Mouse (Mus musculus): ENCODE results near the gene Slc38a3. TPM values are rescaled to one million over a fixed set of nuclear protein-coding genes. Genes with fewer than 3 reads are reported as not detected.

The Slc38a3 gene
- polyA plus RNA-seq, 1 experiment = not detected

GRCm38 (mm10) chr9:107643544-107644214 is 25.7 kb downstream of the Slc38a3 start:
- peaks cover 53% of the 10 kb centered on the region for H3K4me1 ChIP-seq
- no peaks in the 10 kb centered on the region for H3K36me3 ChIP-seq (replicated peaks; ENCODE audit: low read length)
- TF ChIP-seq GATA1 (IDR thresholded peaks at IDR 0.05; ENCODE audit: borderline replicate concordance, low read length) (no peak), FLI1 (IDR thresholded peaks at IDR 0.05; ENCODE audit: low read length) (no peak)
- H3K9me3 ChIP-seq = no peaks in the 10 kb centered on the region
- peaks cover 22% of the 10 kb centered on the region for H3K27me3 ChIP-seq (replicated peaks)
- H3K4me3 ChIP-seq (replicated peaks) = peak overlapping the region; percentile 93

DNA sequence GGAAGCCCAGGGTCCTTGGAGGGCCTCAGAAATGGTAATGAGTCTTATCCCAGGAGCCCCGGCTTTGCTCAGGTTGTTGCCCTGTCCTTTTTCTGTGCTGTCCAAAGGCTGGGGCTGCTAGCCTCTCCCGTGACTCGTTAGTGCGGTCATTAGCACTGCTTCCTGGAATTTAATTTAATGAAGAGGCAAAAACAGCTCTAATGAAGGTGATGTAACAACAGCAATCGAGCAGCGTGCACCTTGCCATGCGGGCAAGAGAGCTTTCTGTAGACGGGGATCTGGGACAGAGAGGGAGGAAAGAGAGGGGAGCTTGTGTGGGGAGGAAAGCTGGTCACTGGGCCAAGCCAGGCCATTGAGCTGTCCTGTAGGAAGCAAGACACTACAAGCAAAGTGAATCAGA is 27.7 kb downstream of the Slc38a3 start:
- H3K36me3 ChIP-seq (replicated peaks; ENCODE audit: low read length) = no peaks in the 10 kb centered on the region

DNA sequence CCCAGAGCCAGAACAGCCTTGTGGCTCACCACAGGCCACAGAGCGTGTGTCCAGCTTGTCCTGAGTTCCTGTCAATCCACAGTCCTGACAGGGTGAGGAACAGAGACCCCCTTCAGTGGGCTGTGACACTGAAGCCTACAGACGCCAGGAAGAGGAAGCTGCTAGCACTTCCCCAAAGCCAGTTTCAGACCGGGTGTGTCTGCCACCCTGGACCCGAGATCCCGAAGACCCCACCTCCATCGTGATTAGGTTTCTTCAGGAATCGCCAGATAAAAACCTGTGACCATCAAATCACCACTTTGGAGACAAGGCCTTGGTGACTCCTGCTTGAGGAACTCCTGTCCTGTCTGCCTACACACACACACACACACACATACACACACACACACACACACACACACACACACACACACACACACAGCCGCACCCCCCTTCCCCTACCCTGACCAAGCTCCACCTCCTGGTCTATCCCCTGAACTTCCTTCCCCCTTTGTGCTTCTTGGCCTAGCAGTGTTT is 29.0 kb downstream of the Slc38a3 start:
- H3K4me3 ChIP-seq (replicated peaks) = peak overlapping the region; percentile 85
- H3K9me3 ChIP-seq = no peaks in the 10 kb centered on the region
- TF ChIP-seq GATA1 (IDR thresholded peaks at IDR 0.05; ENCODE audit: borderline replicate concordance, low read length) = no peak
- TF ChIP-seq FLI1 (IDR thresholded peaks at IDR 0.05; ENCODE audit: low read length) = no peak
- peaks cover 25% of the 10 kb centered on the region for H3K27me3 ChIP-seq (replicated peaks)
- H3K36me3 ChIP-seq (replicated peaks; ENCODE audit: low read length) = no peaks in the 10 kb centered on the region
- peaks cover 68% of the 10 kb centered on the region for H3K4me1 ChIP-seq

More for the DNA sequence above, 27.7 kb downstream of the Slc38a3 start:
- Histone ChIP-seq H3K4me1 (peaks cover 60% of the 10 kb centered on the region), H3K27me3 (replicated peaks) (peaks cover 28% of the 10 kb centered on the region), H3K4me3 (replicated peaks) (no peak overlapping the region), H3K9me3 (no peaks in the 10 kb centered on the region)
- TF ChIP-seq GATA1 (IDR thresholded peaks at IDR 0.05; ENCODE audit: borderline replicate concordance, low read length) = no peak
- TF ChIP-seq FLI1 (IDR thresholded peaks at IDR 0.05; ENCODE audit: low read length) = no peak

- Histone ChIP-seq H3K27me3 (replicated peaks) (peaks cover 24% of the 10 kb centered on the region), H3K36me3 (replicated peaks; ENCODE audit: low read length) (peaks cover 9% of the 10 kb centered on the region), H3K4me1 (peaks cover 58% of the 10 kb centered on the region), H3K4me3 (replicated peaks) (no peak overlapping the region), H3K9me3 (no peaks in the 10 kb centered on the region)
- TF ChIP-seq FLI1 (IDR thresholded peaks at IDR 0.05; ENCODE audit: low read length) (no peak), GATA1 (IDR thresholded peaks at IDR 0.05; ENCODE audit: borderline replicate concordance, low read length) (no peak)
Measured at GRCm38 (mm10) chr9:107637070-107637469, 32.3 kb downstream of the Slc38a3 start.

GRCm38 (mm10) chr9:107635279-107636028 is 33.9 kb downstream of the Slc38a3 start, which contains the start of gene Gnai2:
Gene Gnai2 (minus strand): TSS chr9:107635367.
- no peak for TF ChIP-seq FLI1 (IDR thresholded peaks at IDR 0.05; ENCODE audit: low read length)
- no peak for TF ChIP-seq GATA1 (IDR thresholded peaks at IDR 0.05; ENCODE audit: borderline replicate concordance, low read length)
- H3K36me3 ChIP-seq (replicated peaks; ENCODE audit: low read length) = peaks cover 24% of the 10 kb centered on the region
- H3K27me3 ChIP-seq (replicated peaks) = peaks cover 11% of the 10 kb centered on the region
- no peaks in the 10 kb centered on the region for H3K9me3 ChIP-seq
- peaks cover 61% of the 10 kb centered on the region for H3K4me1 ChIP-seq
- peak within 1 kb of the TSS; percentile 99 for H3K4me3 ChIP-seq (replicated peaks)

DNA sequence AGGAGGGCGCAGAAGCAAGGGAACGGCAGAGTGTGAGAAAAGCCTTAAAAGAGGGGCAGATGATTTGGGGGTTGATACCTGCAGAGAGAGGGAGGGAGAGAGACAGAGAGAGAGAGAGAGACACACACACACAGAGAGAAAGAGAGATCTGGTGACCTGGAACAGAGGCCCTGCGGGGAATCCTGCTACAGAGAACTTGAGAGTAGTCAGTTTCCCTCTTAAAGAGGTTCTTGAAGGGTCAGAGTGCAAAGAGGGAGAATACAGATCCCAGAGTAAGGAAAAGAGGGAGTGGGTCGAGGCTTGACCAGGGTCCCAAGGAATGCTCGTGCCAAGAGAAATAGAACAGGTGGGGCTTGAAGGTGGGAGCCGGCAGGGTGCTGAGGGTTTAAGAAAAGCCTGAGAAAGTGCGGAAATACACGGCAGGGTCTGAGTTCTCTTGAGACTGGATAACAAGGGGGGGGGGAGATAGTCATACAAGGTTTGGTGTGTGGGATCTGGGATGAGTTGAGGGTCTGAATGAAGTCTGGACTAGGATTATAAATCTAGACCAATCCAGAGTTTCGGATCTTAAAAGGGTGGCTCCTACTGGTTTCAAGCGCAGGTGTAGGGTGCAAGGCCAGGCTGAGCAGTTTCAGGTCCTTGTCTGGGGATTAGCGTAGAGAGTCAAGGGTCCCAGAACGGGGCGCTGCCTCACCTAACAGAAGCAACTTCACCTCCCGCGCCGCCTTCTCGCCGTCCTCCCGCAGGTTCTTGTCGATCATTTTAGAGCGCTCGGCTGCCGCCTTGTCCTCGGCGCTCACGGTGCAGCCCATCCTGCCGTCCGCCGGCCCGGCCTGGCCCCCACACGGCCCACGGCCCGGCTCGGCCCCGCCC is 34.7 kb downstream of the Slc38a3 start:
- peaks cover 61% of the 10 kb centered on the region for H3K4me1 ChIP-seq
- H3K9me3 ChIP-seq = no peaks in the 10 kb centered on the region
- H3K36me3 ChIP-seq (replicated peaks; ENCODE audit: low read length) = peaks cover 31% of the 10 kb centered on the region
- H3K4me3 ChIP-seq (replicated peaks) = peak overlapping the region; percentile 99
- TF ChIP-seq GATA1 (IDR thresholded peaks at IDR 0.05; ENCODE audit: borderline replicate concordance, low read length) = no peak
- no peak for TF ChIP-seq FLI1 (IDR thresholded peaks at IDR 0.05; ENCODE audit: low read length)
- peaks cover 11% of the 10 kb centered on the region for H3K27me3 ChIP-seq (replicated peaks)

DNA sequence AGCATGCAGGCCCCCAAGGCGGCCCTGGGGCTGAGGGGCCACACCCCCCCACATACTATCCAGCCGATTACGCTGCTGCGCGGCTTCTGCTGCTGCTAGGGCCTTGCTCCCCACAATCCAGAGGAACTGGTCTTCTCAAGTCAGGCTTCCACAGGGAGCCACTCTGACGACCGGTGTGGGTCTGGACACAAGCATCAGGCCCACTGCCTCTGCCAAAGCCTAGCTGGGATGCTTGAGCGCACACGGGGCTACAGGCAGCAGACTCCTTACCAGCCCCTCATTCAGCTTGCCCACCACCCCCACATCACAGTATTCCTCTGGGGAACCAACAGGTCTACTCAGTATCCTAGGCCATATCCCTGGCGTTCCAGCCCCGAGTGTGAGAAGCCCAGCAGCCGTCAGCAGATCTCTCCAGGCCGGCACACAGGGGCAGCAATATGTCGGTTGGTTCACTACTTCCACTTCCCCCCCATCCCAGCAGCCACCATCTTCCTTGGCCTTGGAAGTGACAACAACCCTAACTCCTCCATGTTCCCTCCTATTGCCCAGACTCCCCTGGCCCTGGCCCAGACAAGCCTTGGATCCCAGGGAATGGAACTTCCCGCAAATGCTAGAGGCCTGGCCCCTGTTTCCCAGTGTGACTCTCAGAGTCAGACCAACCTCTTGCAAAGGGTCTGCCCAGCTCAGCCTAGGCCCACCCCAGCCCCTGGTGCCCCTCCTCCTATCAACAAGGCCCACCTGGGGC is 35.5 kb downstream of the Slc38a3 start:
- peaks cover 38% of the 10 kb centered on the region for H3K36me3 ChIP-seq (replicated peaks; ENCODE audit: low read length)
- no peaks in the 10 kb centered on the region for H3K9me3 ChIP-seq
- peak overlapping the region; percentile 99 for H3K4me3 ChIP-seq (replicated peaks)
- H3K27me3 ChIP-seq (replicated peaks) = peaks cover 9% of the 10 kb centered on the region
- peaks cover 61% of the 10 kb centered on the region for H3K4me1 ChIP-seq
- TF ChIP-seq FLI1 (IDR thresholded peaks at IDR 0.05; ENCODE audit: low read length) (no peak), GATA1 (IDR thresholded peaks at IDR 0.05; ENCODE audit: borderline replicate concordance, low read length) (no peak)

DNA sequence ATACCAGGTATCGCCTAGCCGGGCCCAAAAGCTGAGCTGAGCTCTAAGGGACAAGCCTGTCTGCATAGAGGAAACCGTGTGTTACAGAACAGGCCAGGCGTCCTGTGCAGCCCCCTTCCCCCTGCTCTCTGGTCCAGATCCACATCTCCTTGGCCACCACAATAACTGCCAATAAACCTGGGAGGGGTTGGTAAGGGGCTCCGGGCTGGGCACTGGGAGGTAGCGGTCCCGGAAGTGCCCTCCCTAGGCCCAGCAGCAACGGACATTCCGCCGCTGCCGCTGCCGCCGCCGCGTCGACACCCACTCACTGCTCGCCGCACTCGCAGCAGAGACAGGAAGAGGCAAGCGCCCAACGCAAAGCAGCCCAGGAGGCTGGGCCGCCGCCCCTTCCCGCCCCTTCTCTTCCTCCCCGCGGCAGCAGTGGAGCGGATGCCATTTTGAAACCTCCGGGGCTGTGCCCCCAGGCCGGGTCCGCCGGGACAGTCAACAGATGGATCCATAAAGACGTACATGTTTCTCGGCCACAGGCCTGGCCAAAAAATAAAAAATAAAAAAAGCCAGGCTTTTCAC is 36.2 kb downstream of the Slc38a3 start:
- H3K4me3 ChIP-seq (replicated peaks) = peak overlapping the region; percentile 99
- H3K9me3 ChIP-seq = no peaks in the 10 kb centered on the region
- peaks cover 68% of the 10 kb centered on the region for H3K4me1 ChIP-seq
- H3K27me3 ChIP-seq (replicated peaks) = peaks cover 9% of the 10 kb centered on the region
- peaks cover 44% of the 10 kb centered on the region for H3K36me3 ChIP-seq (replicated peaks; ENCODE audit: low read length)
- no peak for TF ChIP-seq FLI1 (IDR thresholded peaks at IDR 0.05; ENCODE audit: low read length)
- no peak for TF ChIP-seq GATA1 (IDR thresholded peaks at IDR 0.05; ENCODE audit: borderline replicate concordance, low read length)

Measured in megakaryocyte, embryonic 14.5 days (primary cell).